Mouse (Mus musculus) liver, embryonic 14.5 days (tissue): ENCODE data around the gene Grid2.

Experiments
- CTCF ChIP-seq: IDR thresholded peaks from 2 replicates; pipeline ENCODE4 v1.5.1; 2016; ENCODE audit warnings: antibody characterized with exemption, low read depth, control low read depth
- EP300 ChIP-seq: IDR thresholded peaks from 2 replicates; pipeline ENCODE4 v1.6.1; 2016; ENCODE audit warnings: antibody characterized with exemption, low read depth

DNA sequence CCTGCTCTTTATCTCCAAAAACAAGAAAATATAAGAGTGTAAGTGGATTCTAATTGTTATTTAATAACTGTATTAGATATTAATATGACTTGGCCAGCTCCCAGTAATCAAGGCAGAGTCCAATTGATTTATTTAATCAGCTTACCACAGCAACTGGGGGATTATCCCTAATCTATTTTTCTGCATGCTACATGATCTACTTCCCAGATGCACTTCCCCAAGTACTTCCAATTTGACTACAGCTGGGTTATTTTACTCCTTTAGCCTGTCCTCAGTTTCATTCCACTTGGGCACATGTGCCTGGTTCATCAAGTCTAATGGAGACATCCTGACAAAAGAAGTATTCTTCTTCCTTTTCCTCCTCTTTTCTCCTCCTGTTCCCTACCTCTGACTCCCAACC lies 539.0 kb downstream of the Grid2 start:
- TF ChIP-seq CTCF (no peak), EP300 (no peak)
